In genomic region chr12:112620354-112621061, GRCm38 (mm10) we compare ENCODE assay signal across 8 mouse cellular contexts. TPM values are rescaled to one million over a fixed set of nuclear protein-coding genes. Genes with fewer than 3 reads are reported as not detected.
DNase-seq lines count a peak whose midpoint lies in the region; ATAC-seq and TF ChIP-seq lines count a peak whose summit lies in the region.

No protein-coding gene starts in this region.

- WGBS in liver, embryonic 14.5 days (ENCODE audit: insufficient replicate concordance) = 10% methylated on average over 16 of the region's 16 CpGs

- no peak for ATAC-seq in liver, embryonic 14.5 days (ENCODE audit: insufficient read depth)
- no peak for ATAC-seq in frontal cortex, adult (ENCODE audit: low TSS enrichment)

- DNase-seq in embryo, embryonic 9.5 days (ENCODE audit: extremely low spot score) = peak; percentile 21
- no peak for DNase-seq in embryo, embryonic 10.5 days (ENCODE audit: low spot score)
- DNase-seq in CD4-positive, CD25-positive, alpha-beta regulatory T cell, adult 2 months (ENCODE audit: low read depth, low spot score) = peak; percentile 34
- DNase-seq in gastrocnemius, adult 8-10 months (ENCODE audit: low spot score in 2 of 2) = peak; percentile 59 to 66
- DNase-seq in liver, embryonic 14.5 days (ENCODE audit: low read depth in 3 of 3, low spot score in 3 of 3) = no peak
- DNase-seq in thymus, postnatal 25 days = peak; percentile 37
- DNase-seq in lung, postnatal 25 days (ENCODE audit: low spot score) = no peak

- no peaks in the 10 kb centered on the region; the same call in none of the 2 replicates for H3K27me3 ChIP-seq in liver, embryonic 14.5 days (ENCODE audit: control insufficient read depth, insufficient read depth, low read length)

- TF ChIP-seq EP300 in liver, embryonic 14.5 days (IDR thresholded peaks at IDR 0.05; ENCODE audit: low read depth) = no peak

- H3K36me3 ChIP-seq in liver, embryonic 14.5 days (replicated peaks; ENCODE audit: control insufficient read depth, insufficient read depth, low read depth) = no peaks in the 10 kb centered on the region

- no peaks in the 10 kb centered on the region for H3K9me3 ChIP-seq in liver, embryonic 14.5 days (ENCODE audit: control insufficient read depth, low read length)

- H3K4me3 ChIP-seq in liver, embryonic 14.5 days (ENCODE audit: insufficient read depth in 1 of 2, low read depth in 2 of 2, low read length in 2 of 2) = peak overlapping the region; percentile 28 to 53

- peaks cover 5 to 14% of the 10 kb centered on the region in 2 experiments; a peak in 2 of 4 replicates for H3K4me1 ChIP-seq in liver, embryonic 14.5 days (replicated peaks; ENCODE audit: control insufficient read depth in 2 of 2, insufficient read depth in 2 of 2, low read length in 1 of 2)

- H3K4me2 ChIP-seq in liver, embryonic 14.5 days (ENCODE audit: low read depth) = peak overlapping the region; percentile 75

- H3K9ac ChIP-seq in liver, embryonic 14.5 days (replicated peaks) = peak overlapping the region; percentile 37

- TF ChIP-seq CTCF in liver, embryonic 14.5 days (IDR thresholded peaks at IDR 0.05; ENCODE audit: low read depth) = no peak

- H3K27ac ChIP-seq in liver, embryonic 14.5 days = no peak overlapping the region

RNA-seq across cellular contexts. Expression of gene Adssl1, which starts 0.7 kb away (rescaled TPM):
- total RNA-seq in gastrocnemius, adult 8-10 months (2022) = 1,000 to 10,000 TPM in 3 of 4 experiments, 100 to 1,000 TPM in 1; 952 to 1,087 (median 1,016) TPM
- polyA plus RNA-seq in liver, embryonic 14.5 days (2012; rRNA removed) = 3.7 and 5.4 TPM in 2 replicates
- 7.6 and 8.5 TPM in 2 replicates for polyA plus RNA-seq in liver, embryonic 14.5 days (2014; fragmentation: Nextera tagmentation; extraction: Ambion mirVana)

RNA-seq across cellular contexts. Expression of gene Siva1, which starts 24.0 kb away (rescaled TPM):
- 10 to 100 TPM; 22.2 to 26.3 (median 24.3) TPM for total RNA-seq in gastrocnemius, adult 8-10 months (2022)
- 64.0 and 70.6 TPM in 2 replicates for polyA plus RNA-seq in liver, embryonic 14.5 days (2012; rRNA removed)
- 157 and 165 TPM in 2 replicates for polyA plus RNA-seq in liver, embryonic 14.5 days (2014; fragmentation: Nextera tagmentation; extraction: Ambion mirVana)

RNA-seq across cellular contexts. Expression of gene Inf2, which starts 31.9 kb away (rescaled TPM):
- 1 to 10 TPM; 6.7 to 9.2 (median 8.4) TPM for total RNA-seq in gastrocnemius, adult 8-10 months (2022)
- polyA plus RNA-seq in liver, embryonic 14.5 days (2012; rRNA removed) = 4.8 and 6.2 TPM in 2 replicates
- polyA plus RNA-seq in liver, embryonic 14.5 days (2014; fragmentation: Nextera tagmentation; extraction: Ambion mirVana) = 2.0 and 2.1 TPM in 2 replicates

RNA-seq across cellular contexts. Expression of gene Akt1, which starts 54.2 kb away (rescaled TPM):
- total RNA-seq in gastrocnemius, adult 8-10 months (2022) = 10 to 100 TPM; 41.6 to 42.5 (median 42.0) TPM
- 33.6 and 41.2 TPM in 2 replicates for polyA plus RNA-seq in liver, embryonic 14.5 days (2012; rRNA removed)
- polyA plus RNA-seq in liver, embryonic 14.5 days (2014; fragmentation: Nextera tagmentation; extraction: Ambion mirVana) = 9.9 and 17.2 TPM in 2 replicates

RNA-seq across cellular contexts. Expression of gene Zbtb42, which starts 58.1 kb away (rescaled TPM):
- total RNA-seq in gastrocnemius, adult 8-10 months (2022) = under 1 TPM; 0.48 to 0.90 (median 0.58) TPM
- polyA plus RNA-seq in liver, embryonic 14.5 days (2012; rRNA removed) = 0.69 and 0.74 TPM in 2 replicates
- polyA plus RNA-seq in liver, embryonic 14.5 days (2014; fragmentation: Nextera tagmentation; extraction: Ambion mirVana) = 0.64 and 1.1 TPM in 2 replicates

Comparison
In these comparisons a context has a peak if more than half of its experiments do, and no peak if none do; other contexts are left out.
1. DNase-seq: peak in embryo, embryonic 9.5 days (single experiment), CD4-positive, CD25-positive, alpha-beta regulatory T cell, adult 2 months (single experiment), gastrocnemius, adult 8-10 months (2 of 2) and thymus, postnatal 25 days (single experiment); none in embryo, embryonic 10.5 days (single experiment), liver, embryonic 14.5 days (0 of 3) and lung, postnatal 25 days (single experiment).